Mouse (Mus musculus) thymus, postnatal 25 days (tissue): ENCODE data around the gene Ttc30b.
"Not testable (repeated sequence)": the region's sequence is repeated elsewhere in the genome, so short reads cannot be mapped to it uniquely, and the experiment has no call there.

ENCODE experiments used
- DNase-seq: peaks from one replicate; pipeline ENCODE4 v3.0.0; 2022

Ttc30b gene

DNA sequence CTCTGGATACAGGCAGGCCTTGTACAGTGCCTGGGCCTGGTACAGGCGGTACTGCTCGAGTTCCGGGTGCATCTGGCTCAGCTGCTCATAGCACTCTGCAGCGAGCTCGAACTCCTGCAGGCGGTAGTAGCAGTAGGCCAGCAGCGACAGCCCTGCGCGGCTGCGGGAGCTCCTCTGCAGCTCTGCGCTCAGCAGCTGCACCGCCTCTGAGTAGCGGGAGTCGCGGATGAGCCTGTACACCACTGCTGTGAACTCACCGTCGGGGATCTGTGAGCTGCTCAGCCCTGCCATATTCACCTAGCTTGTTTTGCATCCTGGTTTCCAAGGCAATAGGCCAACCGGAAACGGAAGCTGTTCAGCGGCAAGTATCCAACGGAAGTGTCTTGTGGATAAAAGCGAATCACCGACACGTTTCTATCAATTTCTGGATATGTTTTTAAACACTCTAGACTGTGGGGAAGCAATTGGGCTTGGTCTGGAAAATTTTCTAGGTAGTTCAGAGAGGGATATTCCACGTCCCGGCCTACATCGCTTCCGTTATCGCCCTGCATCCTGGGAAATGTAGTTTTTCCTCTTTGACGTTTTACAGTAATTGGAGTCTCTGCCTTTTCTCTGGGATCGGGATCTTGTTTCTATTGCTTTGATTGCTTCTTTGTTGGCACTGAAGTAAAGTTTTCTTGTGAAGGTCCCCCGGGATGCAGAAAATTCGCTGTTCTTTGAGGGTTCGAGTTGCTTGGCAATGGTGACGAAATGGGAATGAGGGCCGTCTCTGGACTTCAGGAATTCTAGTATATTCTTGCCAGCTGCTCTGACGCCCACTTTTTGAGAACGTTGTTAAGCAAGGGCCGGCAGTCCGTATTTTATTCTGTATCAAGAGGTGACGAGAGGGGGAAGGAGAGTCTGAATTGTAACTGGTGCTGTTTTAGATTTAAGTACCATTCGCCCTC lies at the start of gene Ttc30b:
Gene Ttc30b (minus strand): TSS at position 469 of the 947 bp plus-strand sequence.
- DNase-seq: peak; percentile 74

GRCm38 (mm10) chr2:75987739-75988138 lies 49.4 kb upstream of the Ttc30b start:
- no peak for DNase-seq

DNA sequence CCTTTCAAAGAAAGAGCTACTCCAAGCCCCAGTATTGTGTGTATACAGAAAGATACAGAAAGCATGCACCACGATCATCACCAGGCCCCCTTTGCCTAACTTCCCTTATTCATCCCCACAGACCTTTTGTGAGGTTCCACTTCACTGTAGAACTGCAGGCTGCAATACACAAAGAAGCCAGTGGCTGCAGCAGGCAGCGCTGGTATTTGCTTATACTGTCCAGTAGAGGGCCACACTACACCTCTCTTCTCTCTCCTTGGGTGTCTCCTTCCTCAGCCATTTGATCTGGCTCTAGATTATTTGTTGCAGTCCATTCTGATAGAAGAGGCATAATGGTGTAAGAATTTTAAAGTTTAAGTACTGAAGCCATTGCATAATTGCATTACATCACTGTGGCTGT lies 46.7 kb upstream of the Ttc30b start:
- DNase-seq: peak; percentile 46

DNA sequence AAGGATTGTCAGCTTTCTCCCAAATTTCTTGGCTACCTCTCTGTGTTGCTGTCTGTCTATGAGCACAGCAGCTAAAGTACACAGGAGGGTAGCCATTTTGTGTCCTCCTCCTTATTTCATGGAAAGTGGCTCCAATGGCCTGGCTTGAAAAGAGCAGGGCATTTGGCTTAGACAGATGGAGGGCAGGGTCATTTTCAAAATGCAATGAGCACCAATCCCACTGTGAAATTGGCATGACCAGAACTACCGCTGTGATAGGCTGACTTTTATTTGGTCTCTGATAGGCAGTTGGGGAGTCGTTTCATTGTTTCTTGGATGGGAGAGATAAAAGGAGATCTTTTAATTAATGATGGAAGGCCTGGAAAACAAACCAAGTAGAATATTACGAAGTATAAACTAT lies 45.5 kb upstream of the Ttc30b start:
- DNase-seq: no peak

DNA sequence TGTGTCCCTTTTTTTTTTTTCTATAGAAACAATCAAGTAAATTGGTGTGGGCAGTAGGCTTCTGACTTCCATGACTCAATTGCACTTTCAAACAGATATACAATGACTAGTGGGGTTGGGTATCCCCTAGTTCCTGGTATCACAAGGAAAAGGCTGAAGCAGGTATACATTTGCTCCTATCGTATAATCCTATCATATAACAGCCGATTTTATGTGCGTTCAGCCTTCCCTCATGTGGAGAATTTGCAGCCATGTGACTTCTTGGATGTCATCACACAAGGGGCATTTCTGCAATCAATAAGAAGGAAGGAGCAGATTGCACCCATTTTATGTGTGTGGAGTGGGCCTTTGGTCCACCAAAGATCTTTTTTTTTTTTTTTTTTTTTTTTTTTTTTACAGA lies 44.7 kb upstream of the Ttc30b start:
- no peak for DNase-seq

- DNase-seq: no peak
Observed at GRCm38 (mm10) chr2:75982626-75983025, 44.2 kb upstream of the Ttc30b start.

- DNase-seq: peak; percentile 76
Observed at GRCm38 (mm10) chr2:75981440-75982081, 43.2 kb upstream of the Ttc30b start, which contains the start of gene Ttc30a1. TSS of gene Ttc30a1 (minus strand) at chr2:75981967.

DNA sequence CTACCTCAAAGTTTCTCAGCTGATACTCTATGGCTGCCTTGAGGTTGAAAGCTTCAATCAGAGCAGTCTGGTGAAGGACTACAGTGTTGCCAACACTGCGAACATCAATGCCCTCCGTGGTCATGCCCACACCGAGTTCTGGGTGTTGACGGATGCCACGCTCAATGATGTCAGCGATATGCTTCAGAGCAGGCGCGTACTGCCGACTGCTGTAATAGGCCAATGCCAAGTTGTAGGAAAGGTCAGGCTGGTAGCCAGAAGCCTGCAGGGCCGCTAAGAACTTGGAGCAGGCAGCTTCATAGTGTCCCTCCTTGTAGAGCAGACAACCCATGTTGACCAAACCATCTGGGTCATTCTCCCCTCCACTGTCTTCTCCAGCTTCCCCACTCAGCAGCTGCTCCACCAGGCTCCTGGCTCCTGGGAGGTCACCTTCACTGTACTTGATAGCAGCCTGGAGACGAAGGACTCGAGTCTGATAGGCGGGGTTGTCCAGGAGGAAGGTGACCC lies 42.6 kb upstream of the Ttc30b start:
- DNase-seq: not testable (repeated sequence)

- DNase-seq: peak; percentile 11
Observed at GRCm38 (mm10) chr2:75977752-75978368, 39.5 kb upstream of the Ttc30b start, which contains the start of gene Ttc30a2. TSS of gene Ttc30a2 (minus strand) at chr2:75978170.

DNA sequence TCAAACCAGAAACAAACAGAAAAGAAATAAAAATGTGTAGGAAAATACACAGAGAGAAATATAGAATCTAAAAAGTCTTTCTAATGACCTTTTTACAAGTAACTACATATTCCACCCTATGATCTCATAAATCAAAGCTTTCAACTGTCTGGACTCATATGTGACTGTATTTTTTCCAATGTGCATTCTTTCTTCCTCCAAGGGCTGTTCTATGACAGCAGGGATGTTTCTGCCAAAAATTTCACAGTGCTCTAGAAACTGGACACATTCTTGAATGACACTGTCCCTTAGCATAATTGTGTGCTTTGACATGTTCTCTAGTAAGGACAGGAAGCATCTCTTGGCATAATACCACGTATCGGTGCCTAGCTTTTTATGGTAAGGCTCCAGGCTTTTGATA lies 37.7 kb upstream of the Ttc30b start:
- not testable (repeated sequence) for DNase-seq

- DNase-seq: no peak
Observed at GRCm38 (mm10) chr2:75974131-75974530, 35.7 kb upstream of the Ttc30b start.

GRCm38 (mm10) chr2:75964972-75965371 lies 26.6 kb upstream of the Ttc30b start:
- peak; percentile 64 for DNase-seq

GRCm38 (mm10) chr2:75964512-75964911 lies 26.1 kb upstream of the Ttc30b start:
- DNase-seq: peak; percentile 25

- no peak for DNase-seq
Observed at GRCm38 (mm10) chr2:75964051-75964450, 25.7 kb upstream of the Ttc30b start.

GRCm38 (mm10) chr2:75963211-75963840 lies 24.9 kb upstream of the Ttc30b start:
- no peak for DNase-seq

DNA sequence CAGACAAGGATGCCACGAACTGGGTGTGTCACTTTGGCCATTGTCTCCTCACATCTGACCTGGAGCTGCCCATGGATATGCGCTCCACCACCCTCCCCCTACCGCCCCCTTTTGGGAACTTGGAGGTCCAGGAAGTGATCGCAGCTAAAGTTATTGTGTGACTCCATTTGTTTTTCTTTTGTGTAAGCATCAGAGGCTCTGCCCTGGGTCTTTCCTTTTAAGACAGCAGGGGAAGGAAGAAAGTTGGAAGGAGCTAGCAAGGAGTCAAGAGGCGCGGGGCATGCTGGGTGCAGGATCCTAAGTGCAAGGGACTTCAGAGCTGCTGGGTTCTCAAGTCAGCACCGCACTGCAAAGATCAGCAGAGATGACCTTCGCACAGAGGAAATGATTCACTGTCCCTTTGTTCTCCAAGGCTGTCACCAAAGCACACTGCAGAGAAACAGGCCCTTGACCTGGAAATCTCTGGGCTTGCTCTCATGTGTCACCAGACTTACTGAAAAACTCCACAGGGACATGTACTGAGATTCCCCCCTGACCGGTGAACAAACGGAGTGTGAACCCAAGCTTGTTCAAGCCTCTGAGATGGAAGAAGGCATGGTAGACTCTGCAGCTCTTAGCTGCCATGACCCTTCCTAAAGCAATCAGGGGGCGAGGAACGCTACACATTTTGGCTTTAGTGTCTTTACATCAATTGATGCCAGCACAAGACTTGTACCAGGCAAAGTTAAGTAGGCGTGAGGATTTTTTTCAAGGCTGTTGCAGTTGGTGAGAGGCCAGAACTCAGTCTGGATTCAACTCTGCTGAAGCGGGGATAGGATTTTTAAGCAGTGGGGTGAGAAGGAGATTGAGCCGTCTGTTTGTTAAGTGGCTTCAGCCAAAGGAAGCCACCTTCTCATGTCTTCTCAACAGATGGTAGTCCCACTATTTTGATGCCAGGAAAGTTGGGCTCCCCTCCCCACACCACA lies 22.3 kb upstream of the Ttc30b start:
- DNase-seq: no peak

DNA sequence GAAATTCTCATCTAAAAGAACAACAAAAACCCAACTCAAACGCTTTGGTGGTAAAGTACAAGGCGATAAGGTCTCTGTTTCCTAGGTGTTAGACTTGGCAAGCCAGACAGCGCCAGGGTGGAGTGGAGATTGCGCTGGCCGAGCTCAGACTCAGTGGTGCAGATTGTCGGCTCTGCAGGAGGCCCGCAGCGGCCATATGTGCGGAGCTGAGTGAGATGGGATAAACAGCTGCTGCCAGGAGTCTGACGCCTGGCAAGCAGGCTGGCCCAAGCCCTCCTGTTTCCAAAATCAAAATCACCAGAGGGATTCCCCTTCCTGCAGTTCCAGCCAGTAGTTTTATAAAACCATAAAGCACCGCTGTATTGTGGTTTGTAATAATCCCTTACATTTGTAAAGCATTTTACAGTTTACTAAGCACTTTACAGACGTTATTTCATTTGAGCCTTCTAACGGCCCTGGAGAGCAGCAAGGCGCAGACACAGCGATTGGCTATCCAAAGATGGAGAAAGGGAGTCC lies 21.5 kb upstream of the Ttc30b start:
- no peak for DNase-seq

DNA sequence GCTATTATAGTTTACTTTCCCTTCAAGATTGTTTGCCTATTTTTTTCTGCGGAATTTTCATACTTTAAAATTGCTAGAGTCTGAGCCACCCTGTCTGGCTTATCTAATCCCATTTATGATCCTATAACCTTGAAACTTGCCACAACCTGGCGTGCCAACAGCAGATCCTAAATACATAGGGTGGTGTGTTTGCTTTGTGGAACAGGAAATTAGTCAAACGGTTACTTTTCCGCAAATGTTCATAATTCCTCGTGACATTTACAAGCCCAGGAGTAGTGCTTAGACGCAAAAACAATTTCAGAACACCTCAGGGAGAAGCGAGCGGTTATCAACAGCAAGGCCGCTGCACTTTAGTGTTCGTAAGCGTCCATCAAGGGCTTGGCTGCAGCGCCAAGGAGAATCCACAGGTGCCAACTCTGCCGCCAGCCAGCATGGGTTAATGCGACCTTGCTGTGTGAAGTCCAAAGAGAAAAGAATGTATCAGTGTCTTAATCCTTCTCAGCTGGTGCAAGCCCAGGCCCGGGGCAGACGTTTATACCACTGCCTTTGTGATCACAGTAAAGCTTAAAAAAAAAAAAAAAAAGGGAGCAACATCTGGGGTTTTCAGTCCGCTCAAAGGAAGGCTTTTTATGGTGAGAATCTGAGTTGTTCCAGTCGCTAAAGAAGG lies 20.9 kb upstream of the Ttc30b start:
- no peak for DNase-seq

- DNase-seq: no peak
Observed at GRCm38 (mm10) chr2:75955709-75956108, 17.3 kb upstream of the Ttc30b start.

GRCm38 (mm10) chr2:75953320-75953719 lies 14.9 kb upstream of the Ttc30b start:
- no peak for DNase-seq

DNA sequence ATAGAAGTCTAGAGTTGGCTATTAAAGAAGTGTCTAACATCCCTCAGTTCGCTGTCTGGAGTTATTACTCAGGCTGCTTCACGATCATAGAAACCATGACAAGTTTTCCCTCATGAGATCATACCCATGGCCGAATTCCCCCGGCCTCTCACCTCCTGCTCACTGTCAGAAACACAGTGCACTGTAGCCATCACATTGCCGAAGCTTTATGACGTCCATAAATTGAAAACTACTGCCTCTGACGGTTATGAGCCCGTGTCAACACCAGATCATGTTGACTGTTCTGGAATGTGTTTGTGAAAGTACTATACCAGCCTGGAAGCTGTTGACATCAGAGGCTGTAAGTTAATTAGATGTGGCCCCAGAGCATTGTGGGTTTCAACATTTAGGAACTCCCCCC lies 12.3 kb upstream of the Ttc30b start:
- no peak for DNase-seq
